Comparison of ENCODE assay signal across 29 mouse cellular contexts in genomic region chr10:58211213-58211612, GRCm38 (mm10). TPM values are rescaled to one million over a fixed set of nuclear protein-coding genes. Genes with fewer than 3 reads are reported as not detected.
"Had no signal": no experiment of that assay in that cellular context is flagged by ENCODE, and none has a peak within 500 bp of the region (broad histone marks: within the 10 kb centered on the region; RNA-seq: fewer than 3 reads in every experiment).

No protein-coding gene starts in this region.

- H3K4me1 ChIP-seq: lung, embryonic 15.5 days; midbrain, embryonic 10.5 days; midbrain, embryonic 12.5 days; neural tube, embryonic 13.5 days; neural tube, embryonic 15.5 days had no signal

- H3K27me3 ChIP-seq: lung, embryonic 15.5 days; midbrain, embryonic 12.5 days; neural tube, embryonic 13.5 days; neural tube, embryonic 15.5 days had no signal

- H3K36me3 ChIP-seq: lung, embryonic 15.5 days; midbrain, embryonic 10.5 days; midbrain, embryonic 12.5 days; neural tube, embryonic 13.5 days; neural tube, embryonic 15.5 days had no signal

- DNase-seq: lung, adult 2 months; lung, postnatal 14 days; lung, postnatal 4 days; midbrain, embryonic 14.5 days; retina, postnatal 1 day; right cerebral cortex, adult 18-20 months; right cerebral cortex, postnatal 25 days; right cerebral cortex, postnatal 4 days; spleen, adult 18-20 months; thymus, adult 18-20 months; thymus, postnatal 14 days; thymus, postnatal 36 days had no signal

- H3K9me3 ChIP-seq: lung, embryonic 15.5 days; neural tube, embryonic 15.5 days had no signal

- H3K4me3 ChIP-seq: lung, embryonic 15.5 days; midbrain, embryonic 10.5 days; midbrain, embryonic 12.5 days; myocyte; neural tube, embryonic 13.5 days; neural tube, embryonic 15.5 days had no signal

- H3K27ac ChIP-seq: liver, embryonic 14.5 days; lung, embryonic 15.5 days; midbrain, embryonic 10.5 days; midbrain, embryonic 12.5 days; neural tube, embryonic 13.5 days; neural tube, embryonic 15.5 days had no signal

RNA-seq across cellular contexts. Expression of gene AW822073, which starts 13.5 kb away (rescaled TPM):
- total RNA-seq: megakaryocyte, adult 5-6 weeks; megakaryocyte-erythroid progenitor cell, adult 5-6 weeks had no signal
- polyA plus RNA-seq: liver, embryonic 14.5 days; liver, embryonic 16.5 days; lung, adult 2 months; lung, embryonic 15.5 days; lung, postnatal 0 days; midbrain, embryonic 10.5 days; midbrain, embryonic 12.5 days; midbrain, embryonic 14.5 days; midbrain, embryonic 16.5 days; myocyte; neural tube, embryonic 11.5 days; neural tube, embryonic 13.5 days; neural tube, embryonic 15.5 days; small intestine, adult 2 months; stomach, embryonic 14.5 days; stomach, embryonic 16.5 days; thymus, postnatal 0 days had no signal

RNA-seq across cellular contexts. Expression of gene Duxf3, which starts 21.3 kb away (rescaled TPM):
- total RNA-seq: megakaryocyte, adult 5-6 weeks; megakaryocyte-erythroid progenitor cell, adult 5-6 weeks had no signal
- polyA plus RNA-seq: liver, embryonic 14.5 days; liver, embryonic 16.5 days; lung, adult 2 months; lung, embryonic 15.5 days; lung, postnatal 0 days; midbrain, embryonic 10.5 days; midbrain, embryonic 12.5 days; midbrain, embryonic 14.5 days; midbrain, embryonic 16.5 days; myocyte; neural tube, embryonic 11.5 days; neural tube, embryonic 13.5 days; neural tube, embryonic 15.5 days; small intestine, adult 2 months; stomach, embryonic 14.5 days; stomach, embryonic 16.5 days; thymus, postnatal 0 days had no signal

RNA-seq across cellular contexts. Expression of gene Gm4981, which starts 25.3 kb away (rescaled TPM):
- total RNA-seq: megakaryocyte, adult 5-6 weeks; megakaryocyte-erythroid progenitor cell, adult 5-6 weeks had no signal
- polyA plus RNA-seq: liver, embryonic 14.5 days; liver, embryonic 16.5 days; lung, adult 2 months; lung, embryonic 15.5 days; lung, postnatal 0 days; midbrain, embryonic 10.5 days; midbrain, embryonic 12.5 days; midbrain, embryonic 14.5 days; midbrain, embryonic 16.5 days; myocyte; neural tube, embryonic 11.5 days; neural tube, embryonic 13.5 days; neural tube, embryonic 15.5 days; small intestine, adult 2 months; stomach, embryonic 14.5 days; stomach, embryonic 16.5 days; thymus, postnatal 0 days had no signal
